Mouse (Mus musculus) heart, adult 10 weeks (tissue): ENCODE data around the gene Olfr1160. TPM values are rescaled to one million over a fixed set of nuclear protein-coding genes. Genes with fewer than 3 reads are reported as not detected.

Source experiments
- polyA plus RNA-seq: library from polyadenylated mRNA; stranded (reverse); fragments of 350-450 nt; fragmentation: Illumina TruSeq; extraction: RNeasy Lipid Tissue Mini Kit (QIAGEN cat#74804); gene quantifications from one replicate; pipeline ENCODE4 v1.2.3, GENCODE M21; 2014; ENCODE audit warnings: low read depth, low replicate concordance

Gene Olfr1160
- polyA plus RNA-seq = not detected

GRCm38 (mm10) chr2:88007515-88008318, at the start of gene Olfr1160:
Gene Olfr1160 (minus strand): TSS chr2:88008268.

GRCm38 (mm10) chr2:88051029-88051428, 43.0 kb upstream of the Olfr1160 start, which contains the start of gene Olfr1162:
Gene Olfr1162 (minus strand): TSS chr2:88051129.

GRCm38 (mm10) chr2:88037599-88037998, 29.5 kb upstream of the Olfr1160 start, which contains the start of gene Olfr73:
Gene Olfr73 (minus strand): TSS chr2:88037699.

GRCm38 (mm10) chr2:88022474-88022873, 14.4 kb upstream of the Olfr1160 start, which contains the start of gene Olfr1161:
Gene Olfr1161 (plus strand): TSS chr2:88022774.

GRCm38 (mm10) chr2:87989813-87990212, 18.3 kb downstream of the Olfr1160 start, which contains the start of gene Olfr1158:
Gene Olfr1158 (plus strand): TSS chr2:87990113.

GRCm38 (mm10) chr2:87974563-87974962, 33.5 kb downstream of the Olfr1160 start, which contains the start of gene Olfr74:
Gene Olfr74 (minus strand): TSS chr2:87974663.

GRCm38 (mm10) chr2:87968199-87968598, 39.9 kb downstream of the Olfr1160 start, which contains the start of gene Olfr1157:
Gene Olfr1157 (minus strand): TSS chr2:87968299.

GRCm38 (mm10) chr2:87953000-87953399, 55.1 kb downstream of the Olfr1160 start, which contains the start of gene Olfr1156:
Gene Olfr1156 (minus strand): TSS chr2:87953100.

Other genes starting within 250 kb of the Olfr1160 start
- not detected for gene Olfr152, start 228.8 kb downstream of the Olfr1160 start, polyA plus RNA-seq
- not detected for gene Olfr1143, start 207.7 kb downstream of the Olfr1160 start, polyA plus RNA-seq
- gene Olfr1145, start 198.4 kb downstream of the Olfr1160 start, polyA plus RNA-seq = not detected
- gene Olfr1148, start 177.7 kb downstream of the Olfr1160 start, polyA plus RNA-seq = not detected
- gene Olfr1150-ps1, start 164.3 kb downstream of the Olfr1160 start, polyA plus RNA-seq = not detected
- not detected for gene Olfr1151, start 152.4 kb downstream of the Olfr1160 start, polyA plus RNA-seq
- not detected for gene Olfr1152, start 141.8 kb downstream of the Olfr1160 start, polyA plus RNA-seq
- not detected for gene Olfr1153, start 113.3 kb downstream of the Olfr1160 start, polyA plus RNA-seq
- not detected for gene Olfr1154, start 103.1 kb downstream of the Olfr1160 start, polyA plus RNA-seq
- not detected for gene Olfr1155, start 63.1 kb downstream of the Olfr1160 start, polyA plus RNA-seq
- gene Olfr1156, start 55.2 kb downstream of the Olfr1160 start, polyA plus RNA-seq = not detected
- gene Olfr1157, start 40.0 kb downstream of the Olfr1160 start, polyA plus RNA-seq = not detected
- gene Olfr74, start 33.6 kb downstream of the Olfr1160 start, polyA plus RNA-seq = not detected
- gene Olfr1158, start 18.2 kb downstream of the Olfr1160 start, polyA plus RNA-seq = not detected
- gene Olfr1161, start 14.5 kb upstream of the Olfr1160 start, polyA plus RNA-seq = not detected
- not detected for gene Olfr73, start 29.4 kb upstream of the Olfr1160 start, polyA plus RNA-seq
- gene Olfr1162, start 42.9 kb upstream of the Olfr1160 start, polyA plus RNA-seq = not detected
- not detected for gene Olfr1163, start 63.6 kb upstream of the Olfr1160 start, polyA plus RNA-seq
- gene Olfr1164, start 85.7 kb upstream of the Olfr1160 start, polyA plus RNA-seq = not detected
- gene Olfr1166, start 120.0 kb upstream of the Olfr1160 start, polyA plus RNA-seq = not detected
- not detected for gene Olfr1167, start 146.9 kb upstream of the Olfr1160 start, polyA plus RNA-seq
- gene Olfr1168, start 173.6 kb upstream of the Olfr1160 start, polyA plus RNA-seq = not detected
- gene Olfr1170, start 220.1 kb upstream of the Olfr1160 start, polyA plus RNA-seq = not detected